Mouse (Mus musculus) midbrain, embryonic 15.5 days (tissue): Measurements from ENCODE around the gene Cdkl5. TPM values are rescaled to one million over a fixed set of nuclear protein-coding genes. Genes with fewer than 3 reads are reported as not detected.

Source experiments
- ATAC-seq: fragments of 200-750 bp; cut with Nextera tagmentation; replicated peaks from 2 replicates; pipeline ENCODE4 v1.8.0; 2017; ENCODE audit warnings: moderate TSS enrichment
- H3K27ac ChIP-seq: fragments of 300-500 bp; sonication (generic); 2 replicates; pipeline ENCODE4 v1.5.1; 2015; ENCODE audit warnings: mild to moderate bottlenecking, inconsistent platforms
- H3K27me3 ChIP-seq: fragments of 300-500 bp; sonication (generic); replicated peaks from 2 replicates; pipeline ENCODE4 v1.6.1; 2015; ENCODE audit warnings: inconsistent platforms
- H3K36me3 ChIP-seq: fragments of 300-500 bp; sonication (generic); replicated peaks from 2 replicates; pipeline ENCODE4 v1.6.1; 2015; ENCODE audit warnings: inconsistent platforms
- H3K4me1 ChIP-seq: fragments of 300-500 bp; sonication (generic); 2 replicates; pipeline ENCODE4 v1.6.1; 2015; ENCODE audit warnings: inconsistent platforms
- H3K4me2 ChIP-seq: fragments of 300-500 bp; sonication (generic); 2 replicates; pipeline ENCODE4 v1.6.1; 2015; ENCODE audit warnings: inconsistent platforms, mild to moderate bottlenecking, moderate library complexity
- H3K4me3 ChIP-seq: fragments of 300-500 bp; sonication (generic); 2 replicates; pipeline ENCODE4 v1.5.1; 2015; ENCODE audit warnings: mild to moderate bottlenecking, inconsistent platforms
- H3K9ac ChIP-seq: fragments of 300-500 bp; sonication (generic); 2 replicates; pipeline ENCODE4 v1.6.1; 2015; ENCODE audit warnings: mild to moderate bottlenecking, inconsistent platforms
- H3K9me3 ChIP-seq: fragments of 300-500 bp; sonication (generic); 2 replicates; pipeline ENCODE4 v1.6.1; 2016; ENCODE audit warnings: inconsistent platforms
- WGBS: fragments of 180-500 bp; shearing (Covaris S2); methylation state at CpG from one replicate; pipeline ENCODE4 v1.1.7; 2015; ENCODE audit warnings: mixed read lengths; 5-methylcytosine and 5-hydroxymethylcytosine counted together
- polyA plus RNA-seq: library from polyadenylated mRNA; unstranded; fragments of >200 nt; fragmentation: Nextera tagmentation; extraction: Ambion mirVana; gene quantifications from 2 replicates; pipeline ENCODE4 v1.2.1, GENCODE M21; 2015

Gene Cdkl5
- polyA plus RNA-seq, 1 experiment from 2014 or later = 4.2 TPM

- no peak overlapping the region for H3K27ac ChIP-seq
- H3K4me1 ChIP-seq = 0 out of 2 replicates have a peak, but pooled peaks cover 3% of the 10 kb centered on the region
- no peaks in the 10 kb centered on the region for H3K9me3 ChIP-seq
- H3K36me3 ChIP-seq = no peaks in the 10 kb centered on the region
- no peak for ATAC-seq
- 71% methylated on average over 4 of the region's 4 CpGs for WGBS
- H3K4me3 ChIP-seq = no peak overlapping the region
- H3K4me2 ChIP-seq = no peak overlapping the region
- no peak overlapping the region for H3K9ac ChIP-seq
- no peaks in the 10 kb centered on the region for H3K27me3 ChIP-seq
These were observed 4.2 kb downstream of the Cdkl5 start for GRCm38 (mm10) chrX:160990276-160990675.

- ATAC-seq = no peak
- Histone ChIP-seq H3K4me1 (no peaks in the 10 kb centered on the region), H3K9me3 (no peaks in the 10 kb centered on the region), H3K27me3 (peaks cover 7% of the 10 kb centered on the region), H3K36me3 (no peaks in the 10 kb centered on the region), H3K4me2 (no peak overlapping the region), H3K9ac (no peak overlapping the region), H3K4me3 (no peak overlapping the region), H3K27ac (no peak overlapping the region)
- WGBS = 83% methylated on average over 1 of the region's 1 CpGs
These were observed 16.6 kb downstream of the Cdkl5 start for GRCm38 (mm10) chrX:160977919-160978318.

- Histone ChIP-seq H3K4me1 (no peaks in the 10 kb centered on the region), H3K27ac (no peak overlapping the region), H3K9ac (no peak overlapping the region), H3K4me3 (no peak overlapping the region), H3K27me3 (peaks cover 10% of the 10 kb centered on the region), H3K9me3 (no peaks in the 10 kb centered on the region), H3K36me3 (no peaks in the 10 kb centered on the region), H3K4me2 (no peak overlapping the region)
- ATAC-seq = no peak
- WGBS = 89% methylated on average over 6 of the region's 6 CpGs
These were observed 22.4 kb downstream of the Cdkl5 start for GRCm38 (mm10) chrX:160971991-160972545.

DNA sequence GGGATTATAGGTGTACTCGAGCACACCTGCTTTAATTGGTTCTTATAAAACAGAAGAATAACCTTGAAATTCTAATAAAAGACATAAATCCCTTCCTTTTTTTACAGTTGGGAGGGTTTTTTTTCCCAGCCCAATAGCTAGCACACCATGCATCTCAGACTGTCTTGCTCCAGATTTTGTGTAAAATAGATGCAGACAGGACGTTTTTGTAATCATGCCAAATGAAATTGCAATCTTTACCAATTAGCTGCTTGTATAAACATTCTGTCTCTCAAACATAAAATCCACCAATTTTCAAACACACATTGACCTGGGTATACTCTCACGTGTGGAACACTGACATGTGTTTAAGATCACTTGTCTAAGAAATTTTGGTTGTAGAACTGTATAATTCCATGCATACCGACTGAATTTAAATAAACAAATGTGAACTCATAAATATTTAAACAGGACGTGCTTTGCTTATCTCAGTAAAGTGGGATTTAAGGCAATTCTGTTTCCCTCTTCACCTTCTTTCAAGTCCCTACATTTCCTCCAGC is 35.8 kb downstream of the Cdkl5 start:
- no peak overlapping the region for H3K4me3 ChIP-seq
- no peaks in the 10 kb centered on the region for H3K9me3 ChIP-seq
- H3K27ac ChIP-seq = no peak overlapping the region
- H3K9ac ChIP-seq = no peak overlapping the region
- WGBS = 59% methylated on average over 5 of the region's 5 CpGs
- no peaks in the 10 kb centered on the region for H3K36me3 ChIP-seq
- H3K4me1 ChIP-seq = no peaks in the 10 kb centered on the region
- ATAC-seq = no peak
- H3K27me3 ChIP-seq = no peaks in the 10 kb centered on the region
- H3K4me2 ChIP-seq = no peak overlapping the region

DNA sequence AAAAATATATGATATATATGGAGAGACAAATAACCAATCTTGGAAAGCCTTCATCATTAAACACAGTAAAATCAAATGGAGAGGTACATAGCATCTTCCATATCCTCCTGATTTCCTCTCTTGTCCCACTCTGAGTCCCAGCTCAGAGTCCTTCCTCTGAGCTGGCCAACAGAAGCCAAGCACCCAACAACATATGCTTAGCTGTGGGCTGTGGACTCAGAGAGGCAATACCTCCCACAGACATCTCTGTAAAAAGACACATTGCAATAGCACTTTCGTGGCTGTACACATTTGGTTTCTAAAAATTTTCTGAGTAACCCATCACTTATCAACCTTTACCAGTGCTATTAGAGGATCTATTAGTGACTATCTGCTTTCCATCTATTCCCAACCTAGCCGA is 44.9 kb downstream of the Cdkl5 start:
- Histone ChIP-seq H3K4me2 (no peak overlapping the region), H3K4me1 (no peaks in the 10 kb centered on the region), H3K27ac (no peak overlapping the region), H3K9ac (no peak overlapping the region), H3K9me3 (no peaks in the 10 kb centered on the region), H3K4me3 (no peak overlapping the region), H3K27me3 (peaks cover 5% of the 10 kb centered on the region; the same call in 1 of the 2 replicates), H3K36me3 (no peaks in the 10 kb centered on the region)
- no peak for ATAC-seq
- 84% methylated on average over 2 of the region's 2 CpGs for WGBS

DNA sequence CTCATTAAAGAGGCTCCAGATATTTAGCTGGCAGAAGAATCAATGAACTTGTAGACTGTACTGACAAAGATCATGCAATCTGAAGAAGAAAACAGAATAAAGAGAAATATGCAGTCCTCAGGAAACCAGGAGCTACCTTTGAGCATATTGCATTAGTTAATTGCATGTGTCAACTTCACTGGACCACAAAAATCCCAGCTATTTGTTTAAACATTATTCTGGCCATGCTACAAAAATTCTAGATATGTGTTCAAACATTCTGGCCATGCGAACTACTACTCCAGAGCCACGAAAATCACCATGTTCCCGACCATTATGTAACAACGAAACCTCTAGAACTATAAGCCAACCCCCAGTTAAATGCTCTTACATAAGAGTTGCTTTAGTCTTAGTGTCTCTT is 49.8 kb downstream of the Cdkl5 start:
- ATAC-seq = no peak

GRCm38 (mm10) chrX:160935541-160935940 is 59.0 kb downstream of the Cdkl5 start:
- no peak for ATAC-seq
- H3K4me2 ChIP-seq = no peak overlapping the region
- H3K9ac ChIP-seq = no peak overlapping the region
- H3K27me3 ChIP-seq = 0 out of 2 replicates have a peak, but pooled peaks cover 2% of the 10 kb centered on the region
- no peaks in the 10 kb centered on the region for H3K36me3 ChIP-seq
- H3K27ac ChIP-seq = no peak overlapping the region
- no peaks in the 10 kb centered on the region for H3K4me1 ChIP-seq
- no peaks in the 10 kb centered on the region for H3K9me3 ChIP-seq
- H3K4me3 ChIP-seq = no peak overlapping the region
- WGBS = 60% methylated on average over 1 of the region's 1 CpGs

More for the DNA sequence above, 49.8 kb downstream of the Cdkl5 start:
- Histone ChIP-seq H3K4me3 (no peak overlapping the region), H3K4me1 (no peaks in the 10 kb centered on the region), H3K9me3 (no peaks in the 10 kb centered on the region), H3K27ac (no peak overlapping the region), H3K4me2 (no peak overlapping the region), H3K27me3 (no peaks in the 10 kb centered on the region; the same call in 1 of the 2 replicates), H3K36me3 (no peaks in the 10 kb centered on the region), H3K9ac (no peak overlapping the region)
- 81% methylated on average over 4 of the region's 4 CpGs for WGBS

DNA sequence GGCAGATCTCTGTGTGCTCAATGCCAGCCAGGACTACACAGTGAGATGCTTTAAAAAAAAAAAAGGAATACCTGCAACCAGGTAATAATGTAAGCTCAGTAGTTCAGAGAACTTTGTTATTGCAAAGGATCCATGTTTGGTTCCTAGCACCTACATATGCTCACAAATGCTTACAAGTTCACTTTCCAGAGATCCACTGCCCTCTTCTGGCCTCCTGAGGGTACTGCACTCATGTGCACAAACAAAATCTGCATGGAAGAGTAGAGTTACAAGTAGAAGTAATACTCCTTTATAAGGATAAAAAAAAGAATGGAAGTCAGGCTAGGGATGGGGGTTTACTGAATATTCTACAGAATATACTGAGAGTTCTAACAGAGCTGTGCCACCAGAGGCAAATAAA is 63.8 kb downstream of the Cdkl5 start:
- Histone ChIP-seq H3K36me3 (0 out of 2 replicates have a peak, but pooled peaks cover 2% of the 10 kb centered on the region), H3K27ac (no peak overlapping the region), H3K9me3 (no peaks in the 10 kb centered on the region), H3K4me3 (no peak overlapping the region), H3K27me3 (no peaks in the 10 kb centered on the region), H3K4me1 (no peaks in the 10 kb centered on the region), H3K4me2 (no peak overlapping the region), H3K9ac (no peak overlapping the region)
- no peak for ATAC-seq

DNA sequence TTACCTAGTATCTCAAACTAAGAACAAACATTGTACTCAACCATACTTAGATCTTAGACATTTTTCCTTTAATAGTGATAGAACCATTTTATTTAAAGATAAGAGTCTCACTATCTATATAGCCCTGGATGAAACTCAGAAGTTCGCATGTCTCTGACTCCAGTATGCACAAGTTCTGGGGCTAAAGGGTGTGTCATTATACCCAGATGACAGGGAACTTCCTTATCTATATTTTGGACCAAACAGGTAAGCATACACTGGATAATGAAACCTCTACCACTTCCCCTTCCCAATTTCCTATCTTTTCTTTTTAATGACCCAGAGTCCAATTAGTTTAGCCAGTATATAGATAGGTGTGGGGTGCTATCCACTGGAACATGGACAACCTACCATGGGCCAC is 65.6 kb downstream of the Cdkl5 start:
- no peaks in the 10 kb centered on the region for H3K9me3 ChIP-seq
- no peak overlapping the region for H3K27ac ChIP-seq
- no peak overlapping the region for H3K4me2 ChIP-seq
- WGBS = 92% methylated on average over 1 of the region's 1 CpGs
- no peak overlapping the region for H3K4me3 ChIP-seq
- ATAC-seq = no peak
- H3K4me1 ChIP-seq = no peaks in the 10 kb centered on the region
- no peak overlapping the region for H3K9ac ChIP-seq
- no peaks in the 10 kb centered on the region for H3K27me3 ChIP-seq
- H3K36me3 ChIP-seq = 0 out of 2 replicates have a peak, but pooled peaks cover 2% of the 10 kb centered on the region

GRCm38 (mm10) chrX:160919022-160919637 is 75.4 kb downstream of the Cdkl5 start:
- Histone ChIP-seq H3K36me3 (no peaks in the 10 kb centered on the region), H3K27ac (no peak overlapping the region), H3K9me3 (no peaks in the 10 kb centered on the region), H3K27me3 (no peaks in the 10 kb centered on the region; the same call in 1 of the 2 replicates), H3K4me3 (no peak overlapping the region), H3K4me1 (no peaks in the 10 kb centered on the region), H3K4me2 (no peak overlapping the region), H3K9ac (no peak overlapping the region)
- ATAC-seq = no peak
- WGBS = 92% methylated on average over 3 of the region's 3 CpGs

DNA sequence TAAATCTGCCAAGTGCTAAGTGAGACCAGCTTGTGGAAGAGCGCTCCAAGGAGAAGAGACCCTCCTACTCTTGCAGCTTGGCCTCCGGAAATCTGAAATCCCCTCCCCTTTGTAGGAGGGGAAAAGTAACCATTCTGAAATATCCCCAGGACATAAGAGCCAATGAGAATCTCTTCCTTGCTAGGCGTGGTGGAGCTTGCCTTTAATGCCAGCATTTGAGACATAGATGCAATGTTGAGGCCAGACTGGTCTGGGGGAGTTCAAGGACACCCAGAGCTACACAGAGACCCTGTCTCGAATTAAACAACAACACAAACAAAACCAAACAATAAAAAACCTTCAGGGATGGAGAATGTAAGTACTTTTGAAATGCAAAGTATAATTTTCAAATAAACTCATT is 87.6 kb downstream of the Cdkl5 start, which contains the start of gene Gja6:
Gene Gja6, minus strand, starts transcription at position 101 of the 400 bp plus-strand sequence.
- no peak within 1 kb of the TSS for H3K4me3 ChIP-seq
- no peaks in the 10 kb centered on the region for H3K9me3 ChIP-seq
- H3K36me3 ChIP-seq = no peaks in the 10 kb centered on the region
- WGBS = 76% methylated on average over 4 of the region's 4 CpGs
- H3K4me1 ChIP-seq = no peaks in the 10 kb centered on the region
- no peak within 1 kb of the TSS for H3K9ac ChIP-seq
- no peak within 1 kb of the TSS for H3K27ac ChIP-seq
- H3K27me3 ChIP-seq = 0 out of 2 replicates have a peak, but pooled peaks cover 13% of the 10 kb centered on the region
- H3K4me2 ChIP-seq = no peak within 1 kb of the TSS
- no peak for ATAC-seq

- Histone ChIP-seq H3K27ac (no peak overlapping the region), H3K4me2 (no peak overlapping the region), H3K4me3 (no peak overlapping the region), H3K9me3 (no peaks in the 10 kb centered on the region), H3K4me1 (no peaks in the 10 kb centered on the region), H3K9ac (no peak overlapping the region), H3K27me3 (0 out of 2 replicates have a peak, but pooled peaks cover 11% of the 10 kb centered on the region), H3K36me3 (no peaks in the 10 kb centered on the region)
- WGBS = 86% methylated on average over 4 of the region's 4 CpGs
- ATAC-seq = no peak
These were observed 88.0 kb downstream of the Cdkl5 start for GRCm38 (mm10) chrX:160906477-160906876.

DNA sequence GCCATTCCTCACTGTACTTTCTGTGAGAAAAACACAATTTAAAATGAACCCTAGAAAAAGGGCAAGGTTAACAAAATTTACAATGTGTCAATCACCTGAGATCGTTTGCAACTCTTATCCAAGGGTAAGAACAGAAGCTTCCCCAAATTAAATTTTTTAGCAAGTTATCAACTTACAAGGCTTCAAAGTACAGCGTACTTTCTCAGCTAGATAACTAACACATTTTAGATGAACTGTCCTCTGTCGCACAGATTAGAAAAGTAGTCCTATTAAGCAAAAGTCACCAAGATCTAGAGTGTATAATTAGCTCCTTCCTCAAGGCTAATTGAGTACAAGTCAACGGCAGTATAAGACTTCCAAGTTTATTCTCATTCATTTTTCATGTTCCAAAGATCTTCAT is 88.6 kb downstream of the Cdkl5 start:
- 80% methylated on average over 4 of the region's 4 CpGs for WGBS
- H3K4me3 ChIP-seq = no peak overlapping the region

More for the DNA sequence above, 88.6 kb downstream of the Cdkl5 start:
- no peak overlapping the region for H3K27ac ChIP-seq
- no peaks in the 10 kb centered on the region for H3K4me1 ChIP-seq
- H3K36me3 ChIP-seq = no peaks in the 10 kb centered on the region
- no peak overlapping the region for H3K4me2 ChIP-seq
- no peak overlapping the region for H3K9ac ChIP-seq
- H3K27me3 ChIP-seq = 0 out of 2 replicates have a peak, but pooled peaks cover 11% of the 10 kb centered on the region
- ATAC-seq = no peak
- H3K9me3 ChIP-seq = no peaks in the 10 kb centered on the region
